Mouse (Mus musculus): Measurements from ENCODE around the gene Yap1. TPM values are rescaled to one million over a fixed set of nuclear protein-coding genes. Genes with fewer than 3 reads are reported as not detected.
"Not testable (repeated sequence)": the region's sequence is repeated elsewhere in the genome, so short reads cannot be mapped to it uniquely, and the experiment has no call there.

Yap1 gene
- total RNA-seq, 2 experiments from 2014 or later, result 14.2 to 17.3 TPM

DNA sequence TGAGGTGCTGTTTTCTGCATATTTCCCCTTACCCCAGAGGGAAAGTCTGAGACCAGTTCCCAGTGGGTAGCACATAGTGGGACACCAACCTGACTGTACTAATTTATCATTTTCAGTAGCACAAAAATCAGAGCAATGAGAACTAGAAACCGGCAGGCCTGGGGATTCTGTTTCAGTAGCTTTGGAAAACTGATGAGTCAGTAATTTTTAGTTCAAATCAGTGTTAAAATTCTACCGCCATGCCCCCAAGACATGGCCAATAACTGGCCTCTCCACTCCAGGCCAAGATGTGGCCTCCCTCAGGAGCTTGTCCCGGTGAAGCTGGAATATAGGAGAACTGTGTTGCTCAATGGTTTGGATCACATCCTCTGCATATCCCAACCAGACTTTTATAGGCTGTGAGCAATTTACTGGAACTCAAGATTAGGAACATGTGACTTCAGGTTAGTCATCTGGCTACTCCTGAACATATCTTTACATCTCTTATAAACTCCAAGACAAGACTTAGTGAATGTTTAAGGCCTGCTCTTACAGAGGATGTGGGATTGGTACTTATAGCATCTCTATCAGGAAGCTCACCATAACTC, 76.1 kb downstream of the Yap1 start:
- DNase-seq (ENCODE audit: extremely low spot score in 1 of 2, low spot score in 1 of 2), result no peak

DNA sequence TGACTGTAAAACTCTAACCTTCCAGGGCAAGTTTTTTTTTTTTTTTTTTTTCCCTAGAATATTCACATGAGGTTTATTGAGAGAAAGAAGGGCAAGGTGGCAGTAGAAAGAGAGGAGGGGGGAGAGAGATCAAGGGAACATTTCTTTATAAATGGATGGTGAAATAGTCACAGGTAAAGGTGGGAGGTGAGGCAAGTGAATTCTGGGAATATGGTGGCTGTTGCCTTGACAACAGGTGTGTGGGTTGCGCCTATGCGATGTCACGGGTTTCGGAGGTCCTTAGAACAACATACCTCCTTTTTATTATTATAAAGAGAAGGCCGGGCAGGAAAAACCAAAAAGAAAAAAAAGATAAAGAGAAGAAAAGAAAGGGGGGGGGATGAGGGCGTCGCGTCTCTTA, 89.5 kb downstream of the Yap1 start:
- DNase-seq (ENCODE audit: extremely low spot score in 1 of 2, low spot score in 1 of 2), result no peak

GRCm38 (mm10) chr9:7914487-7914886, 89.9 kb downstream of the Yap1 start:
- DNase-seq (ENCODE audit: extremely low spot score in 1 of 2, low spot score in 1 of 2), result no peak

GRCm38 (mm10) chr9:7913953-7914352, 90.4 kb downstream of the Yap1 start:
- no peak for DNase-seq (ENCODE audit: extremely low spot score in 1 of 2, low spot score in 1 of 2)

- no peak for DNase-seq (ENCODE audit: extremely low spot score in 1 of 2, low spot score in 1 of 2)
These were observed 96.9 kb downstream of the Yap1 start for GRCm38 (mm10) chr9:7907351-7907985.

DNA sequence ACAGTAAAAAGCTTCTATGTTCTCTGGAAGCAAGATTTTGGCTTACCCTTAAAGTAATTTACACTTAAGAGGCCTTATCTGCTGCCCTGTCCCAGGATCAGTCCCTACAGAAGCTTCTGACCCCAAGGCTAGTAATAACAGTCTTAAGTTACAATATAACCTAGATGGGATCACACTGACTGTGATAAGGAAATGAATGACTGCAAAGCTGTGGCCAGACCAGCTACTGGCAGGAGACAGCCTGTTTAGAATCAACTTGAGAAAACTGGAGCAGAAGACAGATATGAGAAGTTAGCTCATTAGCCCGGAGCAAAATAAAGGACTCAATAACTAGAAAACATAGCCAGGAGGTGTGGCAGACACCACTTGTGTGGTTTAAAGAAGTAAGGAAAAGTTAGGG, 97.8 kb downstream of the Yap1 start:
- no peak for DNase-seq (ENCODE audit: extremely low spot score in 1 of 2, low spot score in 1 of 2)

GRCm38 (mm10) chr9:7903825-7904224, 100.6 kb downstream of the Yap1 start:
- DNase-seq (ENCODE audit: extremely low spot score in 1 of 2, low spot score in 1 of 2), result no peak

DNA sequence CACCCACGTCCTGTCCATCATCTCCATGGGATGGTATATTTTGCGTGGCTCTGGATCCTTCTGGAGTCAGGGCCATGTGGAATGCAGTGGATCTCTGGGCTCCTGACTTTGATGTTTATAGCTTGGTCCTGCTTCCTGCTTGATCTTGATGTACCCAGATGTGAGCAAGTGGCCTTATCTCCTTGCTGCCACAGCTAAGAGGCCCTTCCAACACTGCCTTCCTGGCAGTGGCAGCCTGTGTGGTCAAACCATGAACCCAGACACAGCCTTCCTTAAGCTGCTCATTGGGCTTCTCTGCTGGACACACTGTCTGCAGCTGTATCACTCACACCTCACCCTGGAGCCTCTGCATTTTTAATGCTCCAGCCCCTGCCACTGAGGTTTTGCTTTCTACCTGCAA, 101.1 kb downstream of the Yap1 start:
- no peak for DNase-seq (ENCODE audit: extremely low spot score in 1 of 2, low spot score in 1 of 2)

GRCm38 (mm10) chr9:7902311-7902710, 102.1 kb downstream of the Yap1 start:
- DNase-seq (ENCODE audit: extremely low spot score in 1 of 2, low spot score in 1 of 2), result no peak

GRCm38 (mm10) chr9:7900965-7901364, 103.4 kb downstream of the Yap1 start:
- DNase-seq (ENCODE audit: extremely low spot score in 1 of 2, low spot score in 1 of 2), result no peak

GRCm38 (mm10) chr9:7897502-7897901, 106.9 kb downstream of the Yap1 start:
- peak; percentile 27 to 74 for DNase-seq (ENCODE audit: extremely low spot score in 1 of 2, low spot score in 1 of 2)

DNA sequence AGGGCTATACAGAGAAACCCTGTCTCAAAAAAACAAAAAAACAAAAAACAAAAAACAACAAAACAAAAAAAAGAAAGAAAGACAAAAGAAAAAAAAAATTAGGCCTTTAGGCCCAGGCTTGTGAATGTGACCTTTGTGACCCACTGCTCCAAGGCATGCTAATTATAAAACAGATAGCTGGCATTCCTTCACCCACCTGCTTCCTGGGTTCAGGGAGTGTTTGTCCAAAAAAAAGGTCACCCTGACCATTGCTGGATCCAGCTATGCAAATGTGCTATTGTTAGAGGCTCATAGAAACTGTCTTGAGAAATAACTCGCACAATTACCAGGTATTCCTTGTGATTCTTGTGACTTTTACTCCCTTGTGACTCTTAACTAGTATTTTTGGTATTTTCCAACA, 112.6 kb downstream of the Yap1 start:
- not testable (repeated sequence) for DNase-seq (ENCODE audit: extremely low spot score in 1 of 2, low spot score in 1 of 2)

DNA sequence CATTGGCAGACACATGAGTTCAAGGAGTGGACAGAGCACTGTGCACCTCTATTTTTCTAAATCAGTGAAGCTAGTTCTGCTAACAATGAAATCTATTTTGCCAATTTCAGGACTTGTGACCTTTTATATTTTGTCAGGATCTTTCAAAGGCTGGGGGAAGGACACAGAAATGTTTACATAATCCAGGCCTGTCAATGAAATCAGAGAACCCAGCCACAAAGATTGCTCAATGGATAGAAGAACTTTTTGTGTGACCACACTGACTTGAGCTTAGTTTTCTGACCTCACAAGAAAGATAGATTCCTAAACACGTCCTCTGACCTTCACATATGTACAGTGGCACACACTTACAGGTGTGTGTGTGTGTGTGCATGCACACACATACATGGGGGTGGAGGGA, 113.2 kb downstream of the Yap1 start:
- no peak for DNase-seq (ENCODE audit: extremely low spot score in 1 of 2, low spot score in 1 of 2)

- DNase-seq (ENCODE audit: extremely low spot score in 1 of 2, low spot score in 1 of 2), result no peak
These were observed 120.0 kb downstream of the Yap1 start for GRCm38 (mm10) chr9:7884346-7884745.

DNA sequence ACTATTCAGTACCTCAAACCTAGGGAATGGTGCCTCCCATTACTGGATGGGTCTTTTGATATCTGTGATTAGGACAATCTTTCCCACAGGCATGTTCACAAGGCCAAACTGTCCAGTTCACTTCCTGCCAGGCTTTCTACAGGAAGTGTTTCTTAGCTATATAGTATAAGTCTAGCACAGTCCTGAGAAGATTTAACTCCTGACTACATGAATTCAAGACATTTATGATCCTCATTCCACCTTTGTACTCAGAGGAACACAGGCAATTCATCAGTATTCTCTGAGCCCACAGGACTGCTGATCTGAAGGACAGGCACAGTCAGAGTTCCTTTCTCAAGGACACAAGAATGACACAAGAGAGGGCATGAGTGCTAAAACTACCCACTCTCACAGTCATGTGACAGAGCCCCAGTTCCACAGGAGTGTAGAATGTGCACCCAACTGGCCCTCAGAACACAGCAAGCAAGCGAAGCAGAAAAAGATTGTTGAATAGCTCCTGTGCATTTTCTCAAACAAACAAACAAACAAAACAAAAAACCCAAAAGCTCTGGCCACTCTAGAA, 122.0 kb downstream of the Yap1 start:
- no peak for DNase-seq (ENCODE audit: extremely low spot score in 1 of 2, low spot score in 1 of 2)

Other genes with a start within 250 kb of the Yap1 start
- gene Tmem123, start 240.6 kb downstream of the Yap1 start, total RNA-seq (2021), result 10 to 100 TPM; 13.6 to 14.8 TPM
- gene Birc2, start 167.5 kb downstream of the Yap1 start, total RNA-seq (2021), result 10 to 100 TPM; 35.0 to 36.2 TPM
- gene Birc3, start 131.4 kb downstream of the Yap1 start, total RNA-seq (2021), result 1 to 10 TPM; 1.3 to 1.6 TPM
- gene Cfap300, start 38.2 kb upstream of the Yap1 start, total RNA-seq (2021), result 10 to 100 TPM; 10.1 to 10.4 TPM
- 10 to 100 TPM; 14.4 to 17.0 TPM for gene Cep126, start 129.7 kb upstream of the Yap1 start, total RNA-seq (2021)

All from layer of hippocampus, postnatal 25 days (tissue).